Mouse (Mus musculus) thymus, postnatal 0 days (tissue): Measurements from ENCODE around the gene Cldn6. TPM values are rescaled to one million over a fixed set of nuclear protein-coding genes. Genes with fewer than 3 reads are reported as not detected.

ENCODE experiments used
- DNase-seq: peaks from one replicate; pipeline ENCODE4 v3.0.0-alpha.2; 2015; ENCODE audit warnings: low spot score
- polyA plus RNA-seq: library from polyadenylated mRNA; unstranded; fragments of >200 nt; fragmentation: Nextera tagmentation; extraction: Ambion mirVana; gene quantifications from 2 replicates; pipeline ENCODE4 v1.2.1, GENCODE M21; 2015

Cldn6 gene
- 0.39 and 0.45 TPM in 2 replicates for polyA plus RNA-seq

DNA sequence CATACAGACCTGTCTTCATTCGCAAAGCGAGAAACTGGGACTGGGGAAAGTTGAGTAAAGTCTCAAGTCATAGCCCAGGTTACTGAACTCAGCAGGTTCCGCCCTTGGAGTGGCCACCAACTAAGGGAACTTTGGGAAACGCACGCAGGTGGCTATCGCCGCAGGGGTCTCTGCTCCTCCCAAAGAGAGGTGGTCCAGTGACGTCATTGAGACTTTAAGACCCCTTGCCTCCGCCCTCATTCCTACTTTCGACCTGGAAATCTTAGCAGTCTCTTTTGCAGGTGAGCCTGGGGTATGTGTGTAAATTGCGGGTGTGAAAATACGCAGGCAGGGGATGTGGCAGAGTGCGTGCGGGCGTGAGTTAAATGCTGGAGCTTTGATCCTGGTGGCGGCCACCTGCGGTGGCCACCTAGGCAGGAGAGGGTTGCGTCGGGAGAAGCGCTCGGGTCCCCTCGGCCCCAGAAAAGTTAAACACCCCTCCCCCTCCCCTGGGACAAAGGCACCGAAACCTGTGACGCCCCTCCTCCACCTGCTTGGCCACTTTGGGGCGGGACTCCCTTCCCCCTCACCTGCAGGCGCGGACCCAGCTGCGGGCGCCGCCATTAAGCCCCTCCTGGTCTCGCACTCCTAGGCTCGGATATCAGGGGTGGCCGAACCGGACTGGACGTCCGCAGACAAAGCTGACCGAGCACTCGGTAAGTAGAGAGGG lies at the start of gene Cldn6:
Gene Cldn6 (plus strand): TSS at position 123 of the 709 bp plus-strand sequence.
- DNase-seq, result no peak

DNA sequence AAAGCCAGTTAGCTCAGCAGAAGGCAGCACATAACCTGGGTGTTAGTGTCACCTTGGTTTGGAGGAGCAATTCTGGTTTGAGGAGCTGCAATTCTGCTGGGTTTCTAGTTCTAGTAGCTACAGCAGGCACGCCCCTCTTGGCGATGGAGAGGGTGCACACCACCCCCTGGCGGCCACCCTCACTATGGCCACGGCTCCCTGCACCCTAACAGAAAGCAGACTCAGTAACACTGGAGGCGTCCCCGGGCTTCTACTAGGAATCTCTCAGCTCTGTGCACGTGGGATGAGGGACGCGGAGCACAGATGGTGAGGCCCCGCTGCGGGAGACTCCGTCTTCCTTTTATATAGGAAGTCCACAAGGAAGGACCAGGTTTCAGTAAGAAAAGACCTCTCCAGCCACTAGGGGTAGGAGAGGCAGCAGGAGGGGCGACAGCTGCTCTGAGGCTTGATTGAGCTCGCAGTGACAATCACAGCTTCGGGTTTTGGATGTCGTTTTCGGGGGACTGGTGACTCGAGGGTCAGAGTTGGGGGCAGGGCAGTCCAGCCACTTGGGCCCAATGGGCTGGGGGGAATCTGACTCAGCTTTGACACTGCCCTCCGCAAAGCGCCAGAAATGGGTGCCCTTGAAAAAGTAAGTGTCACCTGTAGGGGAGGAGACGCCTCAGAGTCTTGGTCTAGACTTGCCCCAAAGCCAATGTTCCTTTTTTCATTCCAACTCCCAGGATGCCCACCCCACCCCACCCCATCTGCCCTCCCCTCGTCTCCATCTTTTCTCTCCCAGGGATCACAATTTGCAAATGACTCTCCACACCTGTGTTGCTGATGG lies 48.6 kb upstream of the Cldn6 start:
- DNase-seq, result peak; percentile 69

DNA sequence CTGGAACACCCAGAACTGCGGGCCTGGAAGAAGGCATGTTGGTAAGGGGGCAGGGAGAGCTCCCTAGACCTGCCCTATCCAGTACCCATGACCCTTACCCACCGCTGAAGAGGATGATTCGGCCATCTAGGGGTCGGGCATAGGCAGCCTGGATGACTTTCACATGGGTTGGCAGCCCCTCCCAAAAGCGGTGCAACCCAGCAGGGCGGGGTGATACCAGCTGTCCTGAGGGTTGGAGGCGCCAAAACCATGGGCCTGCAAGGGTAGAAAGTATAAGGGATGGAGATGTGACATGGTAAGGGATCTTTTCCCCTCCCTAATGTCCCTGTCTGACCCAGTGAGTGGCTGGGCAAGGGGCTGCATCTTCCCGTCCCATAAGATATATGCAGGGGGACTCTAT lies 47.8 kb upstream of the Cldn6 start:
- no peak for DNase-seq

DNA sequence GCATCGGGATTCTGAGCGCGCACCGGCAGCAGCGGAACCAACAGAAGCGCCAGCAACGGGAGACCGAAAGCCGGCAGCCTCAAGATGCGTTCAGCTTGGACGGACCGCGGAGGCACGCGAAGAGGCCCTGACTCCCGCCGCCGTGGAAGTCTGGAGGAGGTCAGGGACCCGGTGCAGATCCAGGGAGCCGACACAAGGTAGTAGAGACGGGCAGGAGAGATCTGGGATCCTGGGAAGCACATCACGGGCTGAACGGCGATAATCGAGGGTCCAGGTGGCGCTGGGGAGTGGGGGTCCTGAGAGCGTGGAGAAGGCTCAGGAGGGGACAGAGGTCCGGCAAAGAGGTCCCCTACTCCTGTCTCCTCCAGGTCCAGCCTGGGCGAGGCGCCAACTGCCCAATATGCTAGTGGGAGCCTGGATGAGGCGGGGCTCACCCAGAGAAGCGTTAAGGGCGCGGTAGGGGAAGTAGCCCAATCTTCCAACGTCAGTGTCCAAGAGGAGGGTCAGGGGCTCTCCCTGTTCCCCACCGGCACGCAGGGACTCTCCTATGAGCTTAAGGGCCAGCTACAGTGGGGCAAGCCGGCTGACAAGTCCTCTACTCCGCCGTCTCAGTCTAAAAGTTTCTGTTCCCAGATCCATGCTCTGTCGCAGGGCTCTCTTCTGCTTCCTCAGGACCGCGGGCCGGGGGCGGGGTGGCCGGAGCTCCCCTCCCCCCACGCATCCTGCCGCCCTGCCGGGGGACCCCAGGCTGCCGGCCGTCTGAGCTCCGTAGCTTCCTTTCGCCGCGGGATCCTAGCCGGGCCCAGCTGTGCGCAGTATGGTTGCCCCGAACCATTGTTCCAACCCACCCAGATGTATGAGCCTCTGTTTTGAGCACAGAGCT lies 34.2 kb upstream of the Cldn6 start, which contains the start of gene Mmp25:
Gene Mmp25 (minus strand): TSS at position 665 of the 883 bp plus-strand sequence.
- no peak for DNase-seq

DNA sequence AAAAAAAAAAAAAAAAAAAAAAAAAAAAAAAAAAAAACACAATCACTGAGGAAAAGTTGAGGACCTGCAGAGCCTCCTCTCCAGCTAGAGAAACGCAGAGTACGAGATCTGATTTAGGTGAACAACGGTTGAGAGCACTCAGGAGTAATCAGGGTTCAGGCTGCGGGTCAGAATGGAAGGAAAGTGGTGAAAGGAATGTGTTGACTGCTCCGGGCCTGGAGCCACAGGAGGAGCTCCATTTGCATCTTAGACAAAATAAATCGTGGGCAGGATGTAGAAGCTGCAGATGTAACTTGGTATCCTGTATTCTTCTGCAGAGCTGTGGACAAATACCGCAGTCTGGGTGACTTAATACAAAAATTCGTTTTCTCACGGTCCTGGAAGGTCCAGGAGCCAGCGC lies 33.2 kb upstream of the Cldn6 start:
- DNase-seq, result no peak

DNA sequence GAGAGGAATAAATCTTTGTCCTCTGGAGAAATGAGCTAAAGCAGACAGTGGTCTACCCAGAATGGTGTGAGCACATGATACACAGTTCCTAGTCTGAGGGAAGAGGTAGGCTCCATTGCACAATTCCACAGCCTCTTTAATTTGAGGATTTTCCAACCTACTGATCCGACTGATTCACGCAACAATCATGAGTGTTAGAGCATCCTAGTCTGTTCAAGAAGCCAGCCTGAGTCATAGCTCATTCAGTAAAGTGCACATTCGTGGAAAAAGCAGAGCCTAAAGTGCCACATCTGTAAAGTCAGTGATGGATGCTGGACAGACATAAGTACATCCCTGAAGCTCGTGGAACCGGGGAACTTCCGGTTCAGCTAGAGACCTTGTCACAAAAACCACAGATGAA lies 27.7 kb upstream of the Cldn6 start:
- DNase-seq, result no peak

DNA sequence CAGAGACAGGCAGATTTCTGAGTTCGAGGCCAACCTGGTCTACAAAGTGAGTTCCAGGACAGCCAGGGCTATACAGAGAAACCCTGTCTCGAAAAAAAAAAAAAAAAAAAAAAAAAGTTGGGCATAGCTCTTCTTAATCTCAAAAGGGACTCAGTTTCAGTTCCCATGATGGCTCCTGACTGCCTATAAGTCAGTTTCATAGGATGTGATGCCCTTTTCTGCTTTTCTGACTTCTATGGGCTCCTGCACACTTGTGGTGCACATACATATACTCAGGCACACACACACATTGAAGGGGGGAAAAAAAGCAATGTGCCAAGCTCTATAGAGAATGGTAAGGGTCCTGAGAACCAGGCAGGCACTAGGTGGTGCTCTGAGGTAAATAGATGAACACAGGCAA lies 25.7 kb upstream of the Cldn6 start:
- DNase-seq, result no peak

DNA sequence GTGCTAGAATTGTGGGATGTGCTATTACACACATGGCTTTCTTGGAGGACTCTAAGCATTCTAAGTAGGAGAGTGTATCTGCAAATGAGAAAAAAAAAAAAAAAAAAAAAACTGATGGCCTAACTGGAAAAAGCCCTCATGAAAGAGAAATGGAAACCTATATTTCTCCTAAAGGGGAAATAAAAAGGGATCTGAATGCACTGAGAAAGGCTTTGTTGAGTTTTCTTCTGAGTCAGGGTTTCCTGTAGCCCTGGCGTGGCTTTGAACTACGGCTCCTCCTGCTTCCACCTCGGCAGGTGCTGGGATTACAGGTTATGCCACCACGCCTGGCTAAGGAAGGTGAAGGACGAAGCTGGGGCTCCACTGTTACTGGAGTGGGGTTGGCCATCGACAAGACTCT lies 25.0 kb upstream of the Cldn6 start:
- DNase-seq, result no peak

DNA sequence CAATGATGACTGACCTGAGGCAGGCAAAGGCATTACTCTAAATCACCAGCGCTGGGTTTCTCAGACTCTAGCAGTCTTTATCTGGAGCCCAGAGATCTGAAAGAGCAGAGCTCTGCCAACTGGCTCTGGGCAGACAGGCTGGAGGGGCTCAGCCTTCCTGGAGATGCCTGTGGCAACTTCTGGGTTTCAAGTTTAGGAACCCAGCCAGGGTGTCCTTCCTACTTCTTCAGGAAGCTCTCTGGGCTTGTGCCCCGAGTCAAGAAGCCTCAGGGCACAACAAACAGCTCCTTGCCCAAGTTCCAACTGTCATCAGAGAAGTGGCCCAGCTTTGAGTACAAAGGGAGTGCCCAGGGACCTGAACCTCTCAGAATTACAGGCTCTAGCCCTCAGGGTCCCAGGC lies 24.6 kb upstream of the Cldn6 start:
- no peak for DNase-seq

DNA sequence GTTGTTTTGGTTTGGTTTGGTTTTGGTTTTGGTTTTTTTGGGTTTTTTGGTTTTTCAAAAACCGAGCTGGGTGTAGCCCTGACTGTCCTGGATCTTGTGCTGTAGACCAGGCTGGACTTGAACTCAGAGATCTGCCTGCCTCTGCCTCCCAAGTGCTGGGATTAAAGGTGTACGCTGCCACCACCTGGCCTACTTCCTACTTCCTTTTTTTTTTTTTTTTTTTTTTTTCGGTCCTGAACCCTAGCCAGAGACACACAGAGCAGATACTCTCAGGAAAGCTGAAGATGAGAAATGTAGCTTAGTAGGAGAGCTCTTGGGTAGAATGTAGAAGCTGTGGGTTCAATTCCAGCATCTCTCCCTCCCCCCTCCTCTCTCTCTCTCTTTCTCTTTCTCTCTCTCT lies 20.6 kb upstream of the Cldn6 start:
- no peak for DNase-seq

DNA sequence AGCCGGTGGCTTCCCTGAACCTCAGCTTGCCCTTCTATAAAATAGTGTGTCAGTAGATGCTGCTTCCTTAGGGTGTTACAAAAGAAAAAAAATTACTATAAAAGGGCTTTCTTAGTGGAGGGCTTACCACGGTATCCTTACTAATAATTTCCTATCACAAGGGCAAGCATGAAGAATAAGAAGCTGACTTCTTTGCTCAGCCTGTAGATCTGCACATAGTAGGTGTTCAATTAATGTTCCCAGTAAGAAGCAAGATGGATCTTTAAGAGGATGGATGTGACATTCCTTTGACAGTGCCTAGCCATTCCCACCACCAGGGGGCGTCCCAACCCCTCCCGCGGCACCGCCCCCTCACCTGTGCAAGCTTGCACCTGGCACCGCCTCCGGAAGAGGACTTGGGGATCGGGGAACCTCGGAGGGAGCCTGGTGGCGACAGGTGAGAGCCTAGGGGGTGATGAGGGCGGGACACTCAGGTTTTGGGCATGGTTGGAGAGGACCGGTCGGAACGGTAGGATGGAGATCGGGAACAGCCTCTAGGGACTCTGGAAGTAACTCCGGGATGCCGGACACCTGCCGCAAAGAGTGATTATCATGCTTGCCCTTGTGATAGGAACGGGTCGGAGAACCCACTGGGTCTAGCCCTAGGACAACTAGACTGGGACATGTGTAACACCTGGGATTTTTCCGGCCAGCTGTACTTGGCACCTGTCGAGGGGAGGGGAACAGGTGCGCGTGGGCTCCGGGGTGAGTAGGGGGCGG lies 18.8 kb upstream of the Cldn6 start, which contains the start of gene Bicdl2:
Gene Bicdl2 (plus strand): TSS at position 390 of the 759 bp plus-strand sequence.
- peak; percentile 26 for DNase-seq

DNA sequence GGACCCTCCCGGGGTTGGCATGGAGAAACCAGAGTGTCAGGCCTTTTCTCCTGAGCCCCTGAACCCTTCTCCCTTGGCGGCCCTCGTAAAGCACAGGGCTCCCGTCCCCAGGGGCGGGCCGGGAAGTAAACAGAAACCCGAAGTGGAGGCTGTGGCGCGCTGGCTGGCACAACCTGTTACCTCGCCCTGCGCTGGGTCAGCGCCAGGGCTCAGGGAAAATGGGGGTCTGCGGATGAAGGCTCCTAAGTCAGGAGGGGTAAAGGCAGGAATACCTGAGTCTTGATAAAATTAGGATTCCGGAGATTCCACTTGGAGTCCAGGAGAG lies 18.2 kb upstream of the Cldn6 start:
- no peak for DNase-seq

DNA sequence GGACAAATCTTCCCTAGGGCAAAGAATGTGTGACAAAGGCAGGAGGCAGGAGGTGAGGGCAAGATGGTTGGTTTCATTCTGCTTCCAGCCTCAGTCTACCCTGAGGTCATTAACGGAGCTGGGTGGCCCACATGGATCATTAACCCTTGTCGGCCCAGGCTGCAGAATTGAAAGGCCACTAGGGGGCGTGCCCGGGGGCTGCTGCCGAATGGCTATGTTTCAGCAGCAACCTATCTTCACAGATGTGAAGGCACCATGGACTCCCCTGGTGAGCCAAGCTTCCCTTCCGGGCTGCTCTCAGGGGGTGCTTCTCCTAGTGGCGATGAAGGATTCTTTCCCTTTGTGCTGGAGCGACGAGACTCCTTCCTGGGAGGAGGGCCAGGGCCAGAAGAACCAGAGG lies 17.5 kb upstream of the Cldn6 start:
- peak; percentile 30 for DNase-seq

DNA sequence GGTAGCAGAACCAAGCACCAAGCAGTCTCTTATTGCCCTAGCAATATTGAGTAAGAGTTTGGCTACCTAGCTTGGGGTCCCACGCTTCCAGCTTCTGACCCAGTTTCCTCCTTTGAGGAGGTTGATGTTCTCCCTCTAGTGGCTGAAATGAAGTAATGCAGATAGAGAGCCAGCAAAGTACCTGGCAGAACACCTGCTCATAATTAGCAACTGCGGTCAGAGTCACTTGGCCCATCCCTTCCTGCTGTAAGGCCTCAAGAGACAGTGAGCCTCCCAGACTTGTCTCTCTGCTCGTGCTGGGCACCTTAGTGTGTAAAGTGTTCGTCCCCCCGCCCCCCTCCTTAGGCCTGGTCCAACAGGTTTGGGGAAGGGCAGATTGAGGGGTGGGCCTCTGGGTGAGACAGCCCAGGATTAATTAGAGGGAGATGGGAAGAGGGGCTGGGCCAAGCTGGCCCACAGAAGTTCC lies 14.5 kb upstream of the Cldn6 start:
- peak; percentile 71 for DNase-seq

DNA sequence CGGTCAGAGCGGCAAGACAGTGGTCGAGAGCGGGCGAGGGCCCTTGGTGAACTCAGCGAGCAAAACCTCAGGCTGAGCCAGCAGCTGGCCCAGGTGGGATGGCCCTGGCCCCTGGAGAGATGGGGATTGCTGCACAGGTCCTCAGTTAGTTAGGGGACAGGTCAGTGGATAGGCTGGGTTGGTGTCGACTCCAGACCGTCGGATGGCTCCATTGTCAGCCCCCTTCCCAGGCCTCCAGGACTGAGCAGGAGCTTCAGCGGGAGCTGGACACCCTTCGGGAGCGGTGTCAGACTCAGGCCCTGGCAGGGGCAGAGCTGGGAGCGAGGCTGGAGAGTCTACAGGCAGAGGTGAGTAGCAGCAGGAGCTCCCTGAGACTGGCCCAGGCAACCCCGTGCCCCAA lies 13.5 kb upstream of the Cldn6 start:
- DNase-seq, result no peak

DNA sequence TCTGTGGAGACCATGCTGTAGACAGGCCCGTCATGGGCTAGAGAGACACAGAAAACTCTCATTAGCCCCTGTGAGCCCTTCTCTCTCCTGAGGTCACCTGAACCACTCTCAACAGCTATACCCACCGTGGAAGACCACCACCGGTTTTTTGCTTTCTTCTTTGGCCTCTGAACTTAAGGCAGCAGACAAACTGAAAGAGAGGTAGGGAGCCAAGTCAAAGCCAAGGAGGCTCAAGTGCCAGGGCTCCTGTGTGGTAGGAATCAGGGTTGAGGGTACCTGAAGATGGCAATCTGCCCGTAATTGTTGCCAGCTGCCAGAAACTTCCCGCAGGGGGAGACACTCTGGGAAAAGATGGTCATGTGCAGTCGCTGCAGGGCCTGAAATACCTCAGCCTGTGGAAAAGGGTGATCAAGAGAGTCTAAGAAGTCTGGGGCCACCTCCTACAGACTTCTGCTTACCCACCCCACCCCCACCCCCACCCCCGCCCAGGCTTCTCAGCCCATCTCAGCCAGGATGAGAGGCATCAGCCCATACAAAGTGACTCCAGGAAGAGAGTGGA lies 8.5 kb upstream of the Cldn6 start:
- DNase-seq, result no peak

DNA sequence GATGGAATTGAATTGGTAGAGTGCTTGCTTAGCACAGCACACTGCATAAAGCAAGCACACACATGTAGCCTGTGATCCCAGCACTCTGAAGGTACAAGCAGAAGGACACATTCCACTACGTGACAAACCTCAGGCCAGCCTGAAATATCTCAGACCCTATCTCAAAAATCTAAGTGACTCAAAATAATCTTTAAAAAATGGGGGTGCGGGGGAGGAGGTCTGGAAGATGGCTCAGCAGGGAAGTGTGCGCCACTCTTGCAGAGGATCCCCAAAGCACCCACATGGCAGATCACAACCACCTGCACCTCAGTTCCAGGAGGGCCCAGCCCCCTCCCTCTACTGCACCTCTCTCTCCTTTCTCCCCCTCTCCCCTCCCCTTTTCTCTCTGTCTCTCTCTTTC lies 7.5 kb upstream of the Cldn6 start:
- DNase-seq, result no peak

DNA sequence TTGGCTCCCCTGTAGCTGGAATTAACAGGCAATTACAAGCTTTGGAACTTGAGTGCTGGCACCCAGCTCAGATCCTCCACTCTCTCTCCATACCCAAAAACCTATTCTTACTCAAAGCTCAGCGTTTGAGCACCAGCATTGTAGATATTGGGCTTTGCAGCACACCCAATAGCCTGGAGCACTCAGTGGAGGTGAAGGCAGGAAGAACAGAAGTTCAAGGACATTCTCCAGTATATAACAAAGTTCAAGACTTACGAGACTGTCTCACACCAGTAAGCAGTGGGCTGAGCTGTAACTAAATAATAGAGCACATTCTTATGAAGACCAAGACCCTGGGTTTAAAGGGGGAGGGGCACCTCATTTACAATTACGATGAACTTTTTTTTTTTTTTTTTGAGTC lies 6.3 kb upstream of the Cldn6 start:
- no peak for DNase-seq

DNA sequence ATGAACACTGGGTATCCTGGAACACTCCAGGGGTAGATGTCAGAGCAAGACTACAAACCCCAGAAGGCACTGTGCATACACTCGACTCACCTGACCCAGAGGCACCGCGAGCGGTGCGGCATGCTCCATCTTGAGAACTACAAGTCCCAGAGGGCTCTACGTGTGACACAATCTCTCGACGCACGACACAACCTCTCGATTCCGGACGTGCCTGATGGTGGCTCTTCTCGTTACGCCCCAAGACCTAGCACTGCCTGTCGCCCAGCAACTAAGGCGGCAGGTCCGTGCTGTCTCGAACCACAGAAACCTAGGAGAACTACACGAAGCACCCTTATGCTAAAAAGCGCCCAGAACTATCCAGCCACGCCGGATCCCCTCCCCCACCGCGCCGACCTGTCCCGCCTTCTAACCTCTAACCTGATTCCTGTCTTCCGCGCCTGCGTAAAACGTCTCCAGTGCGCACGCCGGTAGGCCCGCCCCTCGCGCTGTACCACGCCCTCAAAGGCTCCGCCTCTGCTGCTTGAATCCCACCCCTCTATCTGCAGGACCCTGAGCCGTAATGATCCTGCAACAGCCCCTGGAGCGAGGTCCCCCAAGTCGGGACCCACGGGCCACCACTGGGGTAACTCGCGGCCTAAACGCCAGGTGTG lies 5.5 kb upstream of the Cldn6 start, which contains the start of the genes Hcfc1r1 and Thoc6:
Gene Hcfc1r1 (plus strand): TSS at position 173 of the 650 bp plus-strand sequence.
Gene Thoc6 (minus strand): TSS at position 459 of the 650 bp plus-strand sequence.
- DNase-seq, result peak; percentile 96
